Mouse (Mus musculus): ENCODE results near the gene Med21.

The Med21 gene

DNA sequence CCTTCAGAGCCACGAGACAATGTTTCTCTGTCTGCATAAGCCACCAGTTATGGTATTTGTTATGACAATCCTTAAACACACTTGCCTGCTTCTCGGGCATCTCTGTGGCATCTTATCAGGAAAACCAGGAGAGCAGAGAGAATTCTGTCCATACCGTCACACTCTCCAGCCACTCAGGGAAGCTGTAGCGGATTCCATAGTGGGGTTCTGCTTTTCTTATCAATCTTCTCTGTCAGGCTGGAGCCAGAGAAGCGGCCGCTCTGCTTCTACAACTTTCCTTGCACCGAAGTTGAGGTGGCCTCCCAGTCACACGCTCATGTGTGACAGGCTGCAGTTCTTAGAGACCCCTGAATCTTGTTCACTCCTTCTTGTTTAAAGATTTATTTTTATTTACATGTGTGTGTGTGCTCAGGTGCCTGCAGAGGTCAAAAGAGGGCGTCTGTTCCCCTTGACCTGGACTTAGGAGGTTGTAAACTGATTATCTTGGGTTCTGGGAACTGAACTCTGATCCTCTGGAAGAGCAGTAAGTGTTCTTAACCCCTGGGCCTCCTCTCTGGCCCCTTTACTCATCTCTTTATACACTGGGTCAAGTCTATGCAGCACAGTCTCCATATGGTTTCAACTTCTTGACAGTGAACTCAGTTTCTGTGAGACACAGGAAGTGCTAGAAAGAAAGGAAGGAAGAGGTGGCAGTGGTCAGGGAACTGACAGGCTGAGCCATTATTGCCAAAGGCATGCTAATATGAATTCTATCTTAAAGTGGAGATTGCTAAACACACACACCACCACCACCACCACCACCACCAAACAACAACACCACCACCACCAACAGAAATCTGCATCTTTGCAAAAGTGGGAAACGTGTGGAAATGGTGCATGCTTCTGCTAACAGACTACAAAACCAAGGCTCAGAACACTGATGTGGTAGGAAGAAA is 36.1 kb downstream of the Med21 start:
- no peak for DNase-seq (ENCODE audit: low spot score in 2 of 2)

GRCm38 (mm10) chr6:146683881-146684280 is 41.5 kb downstream of the Med21 start:
- no peak for DNase-seq (ENCODE audit: low spot score in 2 of 2)

- peak in 1 of 2 experiments; percentile 22 for DNase-seq (ENCODE audit: low spot score in 2 of 2)
Observed at GRCm38 (mm10) chr6:146685781-146686308, 43.5 kb downstream of the Med21 start.

- no peak for DNase-seq (ENCODE audit: low spot score in 2 of 2)
Observed at GRCm38 (mm10) chr6:146686463-146687196, 44.3 kb downstream of the Med21 start.

DNA sequence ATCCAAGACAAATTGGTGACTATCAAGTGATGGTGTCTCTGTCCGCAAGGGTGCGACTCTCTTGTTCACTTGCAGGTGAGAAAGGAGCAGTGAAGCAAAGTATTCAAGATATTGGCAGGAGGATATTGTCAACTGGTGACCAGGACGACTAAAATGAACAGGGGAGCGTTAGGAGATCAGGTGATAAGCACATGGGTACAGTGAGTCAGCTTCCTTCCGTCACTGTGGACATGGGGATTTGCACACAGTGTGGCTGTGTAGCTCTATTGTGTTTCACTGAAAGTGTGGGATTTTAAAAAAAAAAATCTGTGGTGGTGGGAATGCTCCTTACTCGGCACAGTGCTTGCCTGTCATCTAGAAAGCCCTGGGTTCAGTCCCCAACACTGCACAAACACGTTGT is 45.7 kb downstream of the Med21 start:
- no peak for DNase-seq (ENCODE audit: low spot score in 2 of 2)

DNA sequence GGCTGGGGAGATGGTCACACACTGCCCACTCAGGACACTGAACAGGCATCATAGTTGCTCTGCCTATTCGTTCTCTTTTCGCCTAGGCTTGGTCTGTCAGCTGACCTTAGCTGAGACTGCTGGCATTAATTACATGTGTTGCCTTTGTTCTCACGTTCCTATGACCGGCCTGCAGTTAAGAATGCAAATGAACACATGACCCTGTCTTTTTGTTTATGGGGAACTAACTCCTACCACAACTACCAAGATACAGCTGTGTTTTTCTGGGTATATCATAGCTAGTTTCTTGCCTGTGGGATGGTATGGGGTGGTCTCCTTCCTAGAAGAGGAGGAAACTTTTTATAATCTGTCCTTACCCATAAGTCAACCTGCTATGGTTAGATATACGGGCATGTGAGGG is 46.5 kb downstream of the Med21 start:
- peak; percentile 13 to 33 for DNase-seq (ENCODE audit: low spot score in 2 of 2)

DNA sequence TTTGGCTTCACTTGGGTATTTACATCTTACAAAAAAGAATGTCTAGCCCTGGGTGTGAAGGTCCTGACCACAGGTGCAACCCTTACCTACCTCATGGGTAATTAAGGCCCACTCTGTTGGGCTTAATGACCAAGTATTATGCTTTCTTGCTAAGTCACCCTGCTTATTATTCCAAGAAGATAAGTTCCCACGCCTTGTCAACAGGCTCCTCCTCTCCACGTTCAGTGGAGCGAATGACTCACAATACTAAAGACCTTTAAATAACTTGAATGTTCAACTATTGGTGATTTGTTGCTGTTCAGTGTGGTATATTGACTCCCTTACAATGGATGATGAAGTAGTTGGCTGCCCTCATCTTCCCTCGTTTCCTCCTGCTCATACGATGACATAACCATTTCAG is 55.4 kb downstream of the Med21 start:
- no peak for DNase-seq (ENCODE audit: low spot score in 2 of 2)

DNA sequence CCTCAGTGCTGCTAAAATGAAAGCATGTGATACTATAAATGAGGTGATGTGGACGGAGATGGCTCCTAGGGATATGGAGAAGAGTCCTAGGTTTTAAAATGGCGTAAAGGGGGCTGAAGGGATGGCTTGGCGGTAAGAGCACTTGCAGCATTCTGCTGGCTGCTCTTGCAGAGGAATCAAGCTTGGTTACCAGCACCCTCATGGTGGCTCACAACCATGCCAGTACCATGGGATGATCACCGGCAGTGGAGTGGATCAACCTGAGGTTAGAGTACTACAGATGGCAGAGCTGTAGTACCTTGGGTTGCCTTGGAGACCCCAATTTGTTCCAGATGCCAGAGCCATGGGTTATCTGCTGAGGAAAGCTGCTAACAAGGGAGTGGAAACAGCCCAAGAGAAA is 56.0 kb downstream of the Med21 start:
- no peak for DNase-seq (ENCODE audit: low spot score in 2 of 2)

Data from spleen, postnatal 36 days (tissue).